Mouse (Mus musculus): ENCODE measurements around the gene Nrarp. TPM values are rescaled to one million over a fixed set of nuclear protein-coding genes. Genes with fewer than 3 reads are reported as not detected.

Nrarp gene
- total and polyA plus RNA-seq, 3 experiments: 0.20 to 3.1 (median 0.35) TPM

DNA sequence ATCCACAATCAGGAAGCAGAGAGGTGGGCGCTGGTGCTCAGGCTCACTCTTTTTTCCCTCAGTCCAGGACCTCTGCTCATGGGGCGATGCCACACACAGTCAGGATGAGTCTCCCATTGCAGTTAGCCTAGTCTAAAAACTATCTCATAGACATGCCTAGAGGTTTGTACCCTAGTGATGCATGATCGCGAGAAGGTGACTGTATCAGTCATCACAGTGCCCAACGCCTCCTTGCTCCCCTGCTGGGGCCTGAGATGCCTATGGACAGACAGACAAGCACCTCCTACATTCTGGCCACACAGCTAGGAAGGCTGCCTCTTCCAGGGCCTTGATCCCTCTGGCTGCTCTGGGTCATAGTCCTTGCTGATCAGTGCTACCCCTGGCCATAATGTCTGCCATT, 33.2 kb upstream of the Nrarp start:
- Histone ChIP-seq H3K27me3 (replicated peaks) (peaks cover 43% of the 10 kb centered on the region), H3K9me3 (replicated peaks; ENCODE audit: low read length) (no peaks in the 10 kb centered on the region), H3K27ac (ENCODE audit: insufficient read depth, low read depth) (no peak overlapping the region), H3K79me2 (replicated peaks; ENCODE audit: control insufficient read depth, extremely low read depth, insufficient read depth, poor library complexity, severe bottlenecking) (no peaks in the 10 kb centered on the region), H3K4me1 (ENCODE audit: control insufficient read depth in 1 of 2, insufficient read depth in 2 of 2) (no peaks in the 10 kb centered on the region), H3K9ac (ENCODE audit: insufficient read depth, low read depth) (no peak overlapping the region), H3K4me3 (replicated peaks in 1 of 3; ENCODE audit: low read depth in 2 of 3, low read length in 2 of 3, poor library complexity in 1 of 3) (no peak overlapping the region), H3K4me2 (ENCODE audit: insufficient read depth, low read depth, poor library complexity, severe bottlenecking) (no peak overlapping the region), H3K36me3 (replicated peaks in 1 of 2; ENCODE audit: control insufficient read depth in 1 of 2, insufficient read depth in 1 of 2, low read length in 1 of 2) (no peaks in the 10 kb centered on the region)
- DNase-seq (ENCODE audit: extremely low read depth): no peak
- dilution Hi-C loops (cut with MboI; ENCODE audit: extremely low pct_ligation_motif_present, extremely low pct_unique_long_range_greater_than_20kb, low sequenced_read_pairs): no loop called here
- in situ Hi-C loops (cut with MboI; ENCODE audit: low pct_ligation_motif_present, low pct_unique_long_range_greater_than_20kb, low sequenced_read_pairs): no loop called here
- TF ChIP-seq EP300 (IDR thresholded peaks at IDR 0.05; ENCODE audit: low read length) (no peak), ZC3H11A (IDR thresholded peaks at IDR 0.05; ENCODE audit: low read depth, low read length) (no peak), CHD2 (IDR thresholded peaks at IDR 0.05; ENCODE audit: low read length) (no peak), PAX5 (IDR thresholded peaks at IDR 0.05; ENCODE audit: low read length) (no peak), ZMIZ1 (IDR thresholded peaks at IDR 0.05; ENCODE audit: low read depth, low read length) (no peak), TCF12 (IDR thresholded peaks at IDR 0.05; ENCODE audit: low read depth, low read length) (no peak), NELFE (IDR thresholded peaks at IDR 0.05; ENCODE audit: low read depth, low read length) (no peak), MAFK (IDR thresholded peaks at IDR 0.05; ENCODE audit: insufficient replicate concordance, low read length) (no peak), MAZ (IDR thresholded peaks at IDR 0.05; ENCODE audit: low read depth, low read length) (no peak), UBTF (IDR thresholded peaks at IDR 0.05; ENCODE audit: low read depth, low read length) (no peak), SIN3A (IDR thresholded peaks at IDR 0.05; ENCODE audit: low read length) (no peak), USF2 (conservative IDR thresholded peaks at IDR 0.05; ENCODE audit: low read depth, low read length) (no peak), USF1 (IDR thresholded peaks at IDR 0.05; ENCODE audit: low read depth, low read length) (no peak), SMC3 (IDR thresholded peaks at IDR 0.05; ENCODE audit: low read depth, low read length) (no peak)

DNA sequence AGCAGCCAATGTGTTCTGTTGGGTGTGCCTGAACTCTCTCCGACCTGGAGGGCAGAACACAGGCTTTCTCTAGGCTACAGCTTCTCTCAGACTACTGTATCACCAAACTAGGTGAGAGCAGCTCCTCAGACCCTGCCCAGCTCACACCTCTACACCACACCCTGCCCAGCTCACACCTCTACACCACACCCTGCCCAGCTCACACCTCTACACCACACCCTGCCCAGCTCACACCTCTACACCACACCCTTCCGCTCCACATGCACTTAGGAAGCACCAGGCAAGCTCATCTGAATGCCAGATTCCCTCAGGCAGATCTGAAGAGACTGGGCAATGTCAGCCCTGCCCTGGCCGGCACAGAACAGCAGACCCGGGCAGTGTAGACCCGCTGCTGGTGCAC, 32.7 kb upstream of the Nrarp start:
- H3K36me3 ChIP-seq (replicated peaks in 1 of 2; ENCODE audit: control insufficient read depth in 1 of 2, insufficient read depth in 1 of 2, low read length in 1 of 2): no peaks in the 10 kb centered on the region
- dilution Hi-C loops (cut with MboI; ENCODE audit: extremely low pct_ligation_motif_present, extremely low pct_unique_long_range_greater_than_20kb, low sequenced_read_pairs) (no loop called here), in situ Hi-C loops (cut with MboI; ENCODE audit: low pct_ligation_motif_present, low pct_unique_long_range_greater_than_20kb, low sequenced_read_pairs) (no loop called here)
- TF ChIP-seq MXI1 (IDR thresholded peaks at IDR 0.05; ENCODE audit: low read depth, low read length) (no peak), MEF2A (IDR thresholded peaks at IDR 0.05; ENCODE audit: borderline replicate concordance, low read depth, low read length) (no peak), ZKSCAN1 (IDR thresholded peaks at IDR 0.05; ENCODE audit: borderline replicate concordance, low read depth, low read length) (no peak), TBP (conservative IDR thresholded peaks at IDR 0.05; ENCODE audit: low read depth, low read length) (no peak), RAD21 (IDR thresholded peaks at IDR 0.05; ENCODE audit: low read depth, low read length) (no peak)
- H3K4me1 ChIP-seq (ENCODE audit: control insufficient read depth in 1 of 2, insufficient read depth in 2 of 2): no peaks in the 10 kb centered on the region
- no peak overlapping the region for H3K4me2 ChIP-seq (ENCODE audit: insufficient read depth, low read depth, poor library complexity, severe bottlenecking)
- H3K9me3 ChIP-seq (replicated peaks; ENCODE audit: low read length): no peaks in the 10 kb centered on the region
- no peak overlapping the region for H3K27ac ChIP-seq (ENCODE audit: insufficient read depth, low read depth)
- no peak for DNase-seq (ENCODE audit: extremely low read depth)
- no peak overlapping the region for H3K4me3 ChIP-seq (replicated peaks in 1 of 3; ENCODE audit: low read depth in 2 of 3, low read length in 2 of 3, poor library complexity in 1 of 3)
- peaks cover 44% of the 10 kb centered on the region for H3K27me3 ChIP-seq (replicated peaks)
- H3K79me2 ChIP-seq (replicated peaks; ENCODE audit: control insufficient read depth, extremely low read depth, insufficient read depth, poor library complexity, severe bottlenecking): no peaks in the 10 kb centered on the region
- H3K9ac ChIP-seq (ENCODE audit: insufficient read depth, low read depth): no peak overlapping the region

Measured in CH12.LX (cell line).